Mouse (Mus musculus): ENCODE data around the gene Sele.

GRCm38 (mm10) chr1:164079091-164079490, 31.1 kb downstream of the Sele start:
- TF ChIP-seq CTCF (IDR thresholded peaks at IDR 0.05), result no peak
- no peak for TF ChIP-seq POLR2A (IDR thresholded peaks at IDR 0.05; ENCODE audit: insufficient read depth, low read depth, low read length)
- TF ChIP-seq EP300 (IDR thresholded peaks at IDR 0.05; ENCODE audit: insufficient read depth, low read depth, low read length), result no peak

Data from heart, adult 2 months (tissue).